Mouse (Mus musculus) embryonic facial prominence, embryonic 13.5 days (tissue): ENCODE measurements around the gene Gm19426. TPM values are rescaled to one million over a fixed set of nuclear protein-coding genes. Genes with fewer than 3 reads are reported as not detected.
A peak's percentile ranks its signal among the peaks of the same experiment; 100 is the strongest.

Experiments used
- ATAC-seq: fragments of 200-750 bp; cut with Nextera tagmentation; 2 replicates; pipeline ENCODE4 v1.8.0; 2017; ENCODE audit warnings: low read depth; ENCODE audit not compliant: insufficient number of reproducible peaks, insufficient read depth, low FRiP score, low TSS enrichment
- H3K27ac ChIP-seq: fragments of 300-500 bp; sonication (generic); 2 replicates; pipeline ENCODE4 v1.5.1; 2015; ENCODE audit warnings: moderate library complexity, mild to moderate bottlenecking, inconsistent platforms
- H3K27me3 ChIP-seq: fragments of 300-500 bp; sonication (generic); 2 replicates; pipeline ENCODE4 v1.6.1; 2015; ENCODE audit warnings: mild to moderate bottlenecking, inconsistent platforms
- H3K36me3 ChIP-seq: fragments of 300-500 bp; sonication (generic); 2 replicates; pipeline ENCODE4 v1.6.1; 2015; ENCODE audit warnings: mild to moderate bottlenecking, inconsistent platforms
- H3K4me1 ChIP-seq: fragments of 300-500 bp; sonication (generic); 2 replicates; pipeline ENCODE4 v1.6.1; 2015; ENCODE audit warnings: inconsistent platforms
- H3K4me2 ChIP-seq: fragments of 300-500 bp; sonication (generic); 2 replicates; pipeline ENCODE4 v1.6.1; 2015; ENCODE audit warnings: moderate library complexity, mild to moderate bottlenecking, inconsistent platforms
- H3K4me3 ChIP-seq: fragments of 300-500 bp; sonication (generic); 2 replicates; pipeline ENCODE4 v1.5.1; 2015; ENCODE audit warnings: mild to moderate bottlenecking, inconsistent platforms
- H3K9ac ChIP-seq: fragments of 300-500 bp; sonication (generic); 2 replicates; pipeline ENCODE4 v1.6.1; 2015; ENCODE audit warnings: mild to moderate bottlenecking, inconsistent platforms
- H3K9me3 ChIP-seq: fragments of 300-500 bp; sonication (generic); 2 replicates; pipeline ENCODE4 v1.6.1; 2016; ENCODE audit warnings: inconsistent platforms
- WGBS: fragments of 180-500 bp; shearing (Covaris S2); methylation state at CpG from one replicate; pipeline ENCODE4 v1.1.7; 2015; ENCODE audit warnings: mixed read lengths; 5-methylcytosine and 5-hydroxymethylcytosine counted together
- microRNA counts: library from miRNA; unstranded; fragments of <30 nt; microRNA quantifications from one replicate; lab custom pipeline; 2016
- microRNA-seq: library from miRNA; unstranded; fragments of <30 nt; microRNA quantifications from one replicate; pipeline ENCODE4, GENCODE M21; 2016
- polyA plus RNA-seq: library from polyadenylated mRNA; unstranded; fragments of >200 nt; fragmentation: Nextera tagmentation; extraction: Ambion mirVana; gene quantifications from 2 replicates; pipeline ENCODE4 v1.2.1, GENCODE M21; 2015

Gene Gm19426
- polyA plus RNA-seq, 1 experiment from 2014 or later: 9.6 TPM

DNA sequence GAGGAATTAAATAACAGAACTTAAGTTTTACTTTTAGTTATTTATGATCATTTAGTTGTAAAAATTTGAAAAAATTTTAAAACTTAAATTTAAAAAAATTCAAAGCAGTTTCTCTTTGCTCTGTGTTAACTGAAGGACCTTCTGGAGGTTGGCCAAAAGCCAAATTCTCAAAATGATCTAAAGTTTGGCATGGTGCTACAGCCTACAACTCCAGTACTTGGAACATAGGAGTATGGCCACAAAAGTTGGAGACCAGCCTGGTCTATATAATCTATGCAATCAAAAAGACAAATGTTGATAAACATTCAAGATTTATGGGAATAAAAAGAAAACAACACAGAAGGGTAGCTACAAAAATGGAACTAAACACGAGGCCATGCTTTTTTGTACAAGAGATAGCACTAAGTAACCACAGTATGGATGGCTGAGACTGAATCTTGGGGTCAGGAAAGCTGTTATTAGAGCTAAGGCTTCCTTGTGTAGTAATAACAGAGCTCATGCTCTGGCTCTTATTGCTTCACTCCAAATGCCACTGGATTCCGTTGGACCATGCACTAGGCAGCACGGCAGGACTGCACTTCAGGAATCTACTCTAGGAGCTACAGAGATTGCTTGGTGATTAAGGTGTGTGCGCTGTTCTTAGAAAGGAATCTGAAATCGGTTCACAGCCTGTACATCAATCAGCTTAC, 48.3 kb downstream of the Gm19426 start:
- H3K36me3 ChIP-seq: peaks cover 70% of the 10 kb centered on the region
- no peaks in the 10 kb centered on the region for H3K9me3 ChIP-seq
- no peak for ATAC-seq
- H3K9ac ChIP-seq: no peak overlapping the region
- no peak overlapping the region for H3K27ac ChIP-seq
- H3K27me3 ChIP-seq: no peaks in the 10 kb centered on the region
- no peaks in the 10 kb centered on the region for H3K4me1 ChIP-seq
- no peak overlapping the region for H3K4me3 ChIP-seq
- no peak overlapping the region for H3K4me2 ChIP-seq
- 89% methylated on average over 5 of the region's 5 CpGs for WGBS

MicroRNAs within 50 kb of the gene (microRNA counts, 519-probe panel; counts per million panel counts)
- microRNA mmu-miR-130a (lab: Ali Mortazavi, UCI): 5,859 counts per million, percentile 99 among the panel's probes with 10 or more counts

Small RNA genes within 50 kb of the gene (microRNA-seq; reads per million reads assigned to microRNA genes)
- gene Mir130a: 37,188 reads per million, percentile 98 among the genes with 10 or more reads in this experiment

Other genes with a start within 250 kb of the Gm19426 start
- 43.8 and 49.6 TPM in 2 replicates for gene Ctnnd1, start 92.9 kb downstream of the Gm19426 start, polyA plus RNA-seq
- gene Btbd18, start 84.6 kb downstream of the Gm19426 start, polyA plus RNA-seq: 0.36 and 0.41 TPM in 2 replicates
- 292 and 345 TPM in 2 replicates for gene Selenoh, start 72.9 kb downstream of the Gm19426 start, polyA plus RNA-seq
- not detected in 2 replicates for gene Gm28635, start 65.6 kb downstream of the Gm19426 start, polyA plus RNA-seq
- gene Med19, start 65.3 kb downstream of the Gm19426 start, polyA plus RNA-seq: 33.4 and 38.5 TPM in 2 replicates
- gene Tmx2, start 64.5 kb downstream of the Gm19426 start, polyA plus RNA-seq: 105 and 113 TPM in 2 replicates
- gene Zdhhc5, start 28.5 kb downstream of the Gm19426 start, polyA plus RNA-seq: 25.2 and 29.6 TPM in 2 replicates
- 32.7 and 39.0 TPM in 2 replicates for gene Clp1, start 16.3 kb downstream of the Gm19426 start, polyA plus RNA-seq
- gene Ypel4, start 9.6 kb downstream of the Gm19426 start, polyA plus RNA-seq: 9.8 and 12.1 TPM in 2 replicates
- gene Serping1, start 31.8 kb upstream of the Gm19426 start, polyA plus RNA-seq: 26.0 and 31.3 TPM in 2 replicates
- 28.1 and 32.7 TPM in 2 replicates for gene Ube2l6, start 55.2 kb upstream of the Gm19426 start, polyA plus RNA-seq
- 0.18 TPM in 1 of 2 replicates, not detected in the other for gene Smtnl1, start 79.0 kb upstream of the Gm19426 start, polyA plus RNA-seq
- 40.4 and 47.6 TPM in 2 replicates for gene Timm10, start 83.3 kb upstream of the Gm19426 start, polyA plus RNA-seq
- gene Slc43a1, start 95.2 kb upstream of the Gm19426 start, polyA plus RNA-seq: 16.5 and 17.0 TPM in 2 replicates
- gene Rtn4rl2, start 143.1 kb upstream of the Gm19426 start, polyA plus RNA-seq: 1.0 and 1.3 TPM in 2 replicates
- 32.7 and 33.0 TPM in 2 replicates for gene Slc43a3, start 192.9 kb upstream of the Gm19426 start, polyA plus RNA-seq
- gene Prg2, start 236.8 kb upstream of the Gm19426 start, polyA plus RNA-seq: 0.44 and 0.94 TPM in 2 replicates
- 0.66 TPM in 1 of 2 replicates, not detected in the other for gene Prg3, start 244.6 kb upstream of the Gm19426 start, polyA plus RNA-seq